Mouse (Mus musculus) hindbrain, postnatal 0 days (tissue): ENCODE measurements around the gene Bloc1s5. TPM values are rescaled to one million over a fixed set of nuclear protein-coding genes. Genes with fewer than 3 reads are reported as not detected.

Experiments
- ATAC-seq: fragments of 200-750 bp; cut with Nextera tagmentation; 2 replicates; pipeline ENCODE4 v1.8.0; 2017; ENCODE audit warnings: mild to moderate bottlenecking, moderate TSS enrichment, moderate library complexity
- DNase-seq: peaks from one replicate; pipeline ENCODE4 v3.0.0-alpha.2; 2015; ENCODE audit warnings: low spot score
- H3K27ac ChIP-seq: fragments of 300-500 bp; sonication (generic); 2 replicates; pipeline ENCODE4 v1.5.1; 2014; ENCODE audit warnings: mild to moderate bottlenecking
- H3K27me3 ChIP-seq: fragments of 300-500 bp; sonication (generic); 2 replicates; pipeline ENCODE4 v1.6.1; 2014; ENCODE audit warnings: low read length, mixed read lengths; ENCODE audit not compliant: insufficient read depth
- H3K36me3 ChIP-seq: fragments of 300-500 bp; sonication (generic); 2 replicates; pipeline ENCODE4 v1.6.1; 2014; ENCODE audit warnings: low read length, mixed read lengths; ENCODE audit not compliant: insufficient read depth
- H3K4me1 ChIP-seq: fragments of 300-500 bp; sonication (generic); 2 replicates; pipeline ENCODE4 v1.6.1; 2014; ENCODE audit warnings: antibody characterized with exemption, low read length, mixed read lengths; ENCODE audit not compliant: insufficient read depth
- H3K4me2 ChIP-seq: fragments of 300-500 bp; sonication (generic); 2 replicates; pipeline ENCODE4 v1.6.1; 2014; ENCODE audit warnings: low read depth, mild to moderate bottlenecking, low read length, moderate library complexity, mixed read lengths
- H3K4me3 ChIP-seq: fragments of 300-500 bp; sonication (generic); 2 replicates; pipeline ENCODE4 v1.5.1; 2014; ENCODE audit warnings: low read length
- H3K9ac ChIP-seq: fragments of 300-500 bp; sonication (generic); replicated peaks from 2 replicates; pipeline ENCODE4 v1.6.1; 2014; ENCODE audit warnings: mild to moderate bottlenecking, low read length, moderate library complexity, mixed read lengths
- H3K9me3 ChIP-seq: fragments of 300-500 bp; sonication (generic); 2 replicates; pipeline ENCODE4 v1.6.1; 2016; ENCODE audit warnings: low read length, mixed read lengths
- CTCF ChIP-seq: IDR thresholded peaks from 2 replicates; pipeline ENCODE4 v1.5.1; 2016; ENCODE audit warnings: antibody characterized with exemption, control low read depth, low read depth
- WGBS: fragments of 180-500 bp; shearing (Covaris S2); extraction: QIAGEN DNeasy Blood & Tissue Kit; methylation state at CpG from one replicate; pipeline ENCODE4 v1.1.7; 2014; 5-methylcytosine and 5-hydroxymethylcytosine counted together
- polyA plus RNA-seq: library from polyadenylated mRNA; unstranded; fragments of >200 nt; fragmentation: Nextera tagmentation; extraction: Ambion mirVana; gene quantifications from 2 replicates; pipeline ENCODE4 v1.2.1, GENCODE M21; 2015
- total RNA-seq: library from RNA; depleted of rRNA; stranded (reverse); fragments of >200 nt; gene quantifications from 2 replicates; pipeline ENCODE4 v1.2.3, GENCODE M21; 2014

The Bloc1s5 gene
- total and polyA plus RNA-seq, 2 experiments from 2014 or later, result 10.1 to 22.2 TPM

- Histone ChIP-seq H3K36me3 (no peaks in the 10 kb centered on the region), H3K27me3 (no peaks in the 10 kb centered on the region), H3K4me1 (peaks cover 5% of the 10 kb centered on the region; the same call in 1 of the 2 replicates), H3K9ac (peak overlapping the region; percentile 88), H3K4me3 (peak overlapping the region; percentile 92), H3K9me3 (no peaks in the 10 kb centered on the region), H3K27ac (peak overlapping the region; percentile 86), H3K4me2 (peak overlapping the region; percentile 91)
- DNase-seq, result peak; percentile 17
- under 1% methylated on average over 19 of the region's 19 CpGs for WGBS
- TF ChIP-seq CTCF, result no peak
- ATAC-seq, result peak; percentile 80
These were observed 581 bp downstream of the Bloc1s5 start for GRCm38 (mm10) chr13:38634256-38634799.

- Histone ChIP-seq H3K4me2 (peak overlapping the region; percentile 91), H3K27me3 (no peaks in the 10 kb centered on the region), H3K9me3 (no peaks in the 10 kb centered on the region), H3K4me1 (peaks cover 5% of the 10 kb centered on the region; the same call in 1 of the 2 replicates), H3K9ac (no peak overlapping the region), H3K36me3 (no peaks in the 10 kb centered on the region), H3K4me3 (no peak overlapping the region), H3K27ac (no peak overlapping the region)
- no peak for TF ChIP-seq CTCF
- DNase-seq (no peak), ATAC-seq (no peak)
- WGBS, result 98% methylated on average over 6 of the region's 6 CpGs
These were observed 1.5 kb downstream of the Bloc1s5 start for GRCm38 (mm10) chr13:38633287-38634000.

DNA sequence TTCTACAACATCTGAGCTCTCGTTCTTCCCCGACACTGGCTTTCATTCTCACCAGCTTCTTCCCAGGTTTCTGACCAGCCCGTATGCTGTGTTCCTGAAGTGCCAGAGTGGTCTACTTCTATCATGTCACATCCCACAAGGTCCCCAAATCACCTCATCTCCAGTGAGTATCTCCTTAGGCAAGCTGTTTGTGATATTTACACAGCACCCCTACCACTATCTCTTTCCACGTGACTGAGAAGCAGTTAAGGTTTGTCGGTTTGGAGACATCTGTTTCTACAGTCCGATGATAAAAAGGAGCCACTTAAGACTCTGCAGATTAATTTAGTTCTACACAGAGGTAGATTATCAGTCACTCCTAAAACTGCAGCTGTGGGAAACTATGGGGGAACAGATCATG lies 2.4 kb downstream of the Bloc1s5 start:
- no peak overlapping the region for H3K27ac ChIP-seq
- TF ChIP-seq CTCF, result no peak
- no peak overlapping the region for H3K9ac ChIP-seq
- H3K36me3 ChIP-seq, result no peaks in the 10 kb centered on the region
- H3K27me3 ChIP-seq, result no peaks in the 10 kb centered on the region
- H3K9me3 ChIP-seq, result no peaks in the 10 kb centered on the region
- WGBS, result 92% methylated on average over 6 of the region's 6 CpGs
- H3K4me3 ChIP-seq, result no peak overlapping the region
- ATAC-seq (no peak), DNase-seq (no peak)
- peaks cover 5% of the 10 kb centered on the region; the same call in 1 of the 2 replicates for H3K4me1 ChIP-seq
- H3K4me2 ChIP-seq, result no peak overlapping the region

DNA sequence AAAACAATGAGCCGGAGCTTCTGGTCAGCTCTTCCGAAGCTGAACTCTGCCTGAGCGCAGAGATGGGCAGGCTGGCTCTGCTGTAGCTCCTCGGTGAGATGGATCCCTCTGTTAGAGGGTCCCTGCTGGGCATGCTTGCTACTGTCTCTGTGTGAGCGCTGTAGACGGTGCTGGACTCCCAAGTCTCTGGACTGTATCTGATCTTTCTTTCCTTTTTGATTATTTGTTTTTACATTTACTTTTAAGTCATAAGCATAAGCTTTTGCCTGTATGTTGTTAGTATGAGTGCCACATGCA lies 8.7 kb downstream of the Bloc1s5 start:
- Histone ChIP-seq H3K9ac (no peak overlapping the region), H3K4me2 (no peak overlapping the region), H3K9me3 (no peaks in the 10 kb centered on the region), H3K4me1 (no peaks in the 10 kb centered on the region), H3K27me3 (no peaks in the 10 kb centered on the region), H3K4me3 (no peak overlapping the region), H3K36me3 (no peaks in the 10 kb centered on the region; the same call in 1 of the 2 replicates), H3K27ac (0 out of 2 replicates have a peak overlapping the region, but pooled peaks have one; percentile 32)
- 15% methylated on average over 6 of the region's 6 CpGs for WGBS
- no peak for DNase-seq
- no peak for TF ChIP-seq CTCF
- 0 out of 2 replicates have a peak, but pooled peaks have one; percentile 45 for ATAC-seq

GRCm38 (mm10) chr13:38625492-38626228 lies 9.2 kb downstream of the Bloc1s5 start:
- H3K9ac ChIP-seq, result 0 out of 2 replicates have a peak overlapping the region, but pooled peaks have one; percentile 5
- H3K4me1 ChIP-seq, result no peaks in the 10 kb centered on the region
- 0 out of 2 replicates have a peak overlapping the region, but pooled peaks have one; percentile 32 for H3K27ac ChIP-seq
- DNase-seq (peak; percentile 84), ATAC-seq (peak; percentile 58; the same call in 1 of the 2 replicates)
- peak; percentile 62 for TF ChIP-seq CTCF
- H3K36me3 ChIP-seq, result no peaks in the 10 kb centered on the region; the same call in 1 of the 2 replicates
- WGBS, result 14% methylated on average over 5 of the region's 5 CpGs
- H3K27me3 ChIP-seq, result no peaks in the 10 kb centered on the region
- no peaks in the 10 kb centered on the region for H3K9me3 ChIP-seq
- no peak overlapping the region for H3K4me2 ChIP-seq
- H3K4me3 ChIP-seq, result no peak overlapping the region

GRCm38 (mm10) chr13:38624292-38624902 lies 10.5 kb downstream of the Bloc1s5 start:
- Histone ChIP-seq H3K27ac (no peak overlapping the region), H3K9ac (no peak overlapping the region), H3K4me2 (no peak overlapping the region), H3K4me1 (no peaks in the 10 kb centered on the region), H3K9me3 (no peaks in the 10 kb centered on the region), H3K27me3 (no peaks in the 10 kb centered on the region), H3K36me3 (no peaks in the 10 kb centered on the region; the same call in 1 of the 2 replicates), H3K4me3 (no peak overlapping the region)
- no peak for TF ChIP-seq CTCF
- WGBS, result 89% methylated on average over 8 of the region's 8 CpGs
- ATAC-seq, result no peak
- DNase-seq, result no peak
